Mouse (Mus musculus) midbrain, embryonic 12.5 days (tissue): ENCODE data around the gene Slc22a6. TPM values are rescaled to one million over a fixed set of nuclear protein-coding genes. Genes with fewer than 3 reads are reported as not detected.

ENCODE experiments used
- ATAC-seq: fragments of 200-750 bp; cut with Nextera tagmentation; 2 replicates; pipeline ENCODE4 v1.8.0; 2017; ENCODE audit warnings: low read depth, moderate TSS enrichment, moderate library complexity; ENCODE audit not compliant: low FRiP score
- H3K27ac ChIP-seq: fragments of 300-500 bp; sonication (generic); replicated peaks from 2 replicates; pipeline ENCODE4 v1.5.1; 2016; ENCODE audit warnings: mild to moderate bottlenecking
- H3K27me3 ChIP-seq: fragments of 300-500 bp; sonication (generic); 2 replicates; pipeline ENCODE4 v1.6.1; 2016; ENCODE audit warnings: mild to moderate bottlenecking
- H3K36me3 ChIP-seq: fragments of 300-500 bp; sonication (generic); 2 replicates; pipeline ENCODE4 v1.6.1; 2016
- H3K4me1 ChIP-seq: fragments of 300-500 bp; sonication (generic); 2 replicates; pipeline ENCODE4 v1.6.1; 2016
- H3K4me2 ChIP-seq: fragments of 300-500 bp; sonication (generic); replicated peaks from 2 replicates; pipeline ENCODE4 v1.6.1; 2016; ENCODE audit warnings: mild to moderate bottlenecking, moderate library complexity
- H3K4me3 ChIP-seq: fragments of 300-500 bp; sonication (generic); 2 replicates; pipeline ENCODE4 v1.5.1; 2016; ENCODE audit warnings: mild to moderate bottlenecking
- H3K9ac ChIP-seq: fragments of 300-500 bp; sonication (generic); replicated peaks from 2 replicates; pipeline ENCODE4 v1.6.1; 2016; ENCODE audit warnings: mild to moderate bottlenecking, moderate library complexity
- H3K9me3 ChIP-seq: fragments of 300-500 bp; sonication (generic); 2 replicates; pipeline ENCODE4 v1.6.1; 2016; ENCODE audit warnings: mild to moderate bottlenecking
- WGBS: fragments of 180-500 bp; shearing (Covaris S2); methylation state at CpG from one replicate; pipeline ENCODE4 v1.1.7; 2016; 5-methylcytosine and 5-hydroxymethylcytosine counted together
- polyA plus RNA-seq: library from polyadenylated mRNA; unstranded; fragments of >200 nt; fragmentation: Nextera tagmentation; extraction: Ambion mirVana; gene quantifications from 2 replicates; pipeline ENCODE4 v1.2.1, GENCODE M21; 2016

The Slc22a6 gene
- polyA plus RNA-seq, result 3.6 and 4.2 TPM in 2 replicates

- Histone ChIP-seq H3K27ac (no peak within 1 kb of the TSS), H3K4me1 (no peaks in the 10 kb centered on the region; the same call in 1 of the 2 replicates), H3K36me3 (no peaks in the 10 kb centered on the region), H3K4me2 (no peak within 1 kb of the TSS), H3K27me3 (no peaks in the 10 kb centered on the region), H3K9ac (no peak within 1 kb of the TSS), H3K4me3 (no peak within 1 kb of the TSS), H3K9me3 (no peaks in the 10 kb centered on the region)
- ATAC-seq, result no peak
- 2% methylated on average over 7 of the region's 7 CpGs for WGBS
Measured at GRCm38 (mm10) chr19:8617904-8618303, at the start of gene Slc22a6. TSS of gene Slc22a6 (plus strand) at chr19:8618039.

DNA sequence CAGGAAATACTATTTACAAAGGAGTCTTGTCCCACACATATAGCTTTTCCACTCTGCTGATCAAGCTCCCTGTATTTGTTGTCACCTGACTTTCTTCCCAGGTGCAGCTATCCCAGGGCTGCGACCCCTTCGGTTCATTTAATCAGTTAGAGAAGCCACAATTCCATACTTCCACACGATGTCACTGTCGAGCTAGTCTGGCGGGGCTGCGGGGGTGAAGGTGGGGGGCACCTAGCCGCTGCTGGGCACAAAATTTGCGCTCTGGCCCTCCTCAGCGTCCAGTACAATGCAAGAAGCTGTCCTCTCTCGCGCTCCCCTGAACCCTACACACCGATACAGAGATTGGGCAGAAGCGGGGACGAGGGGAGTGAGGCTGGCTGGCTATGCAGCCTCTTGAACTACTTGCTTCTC lies 48.4 kb upstream of the Slc22a6 start:
- H3K36me3 ChIP-seq, result no peaks in the 10 kb centered on the region
- peak overlapping the region; percentile 53 for H3K4me2 ChIP-seq
- H3K27ac ChIP-seq, result no peak overlapping the region
- H3K4me1 ChIP-seq, result peaks cover 14% of the 10 kb centered on the region; the same call in 1 of the 2 replicates
- no peaks in the 10 kb centered on the region for H3K9me3 ChIP-seq
- H3K4me3 ChIP-seq, result peak overlapping the region; percentile 23
- H3K9ac ChIP-seq, result 0 out of 2 replicates have a peak overlapping the region, but pooled peaks have one; percentile 37
- no peaks in the 10 kb centered on the region for H3K27me3 ChIP-seq
- 4% methylated on average over 14 of the region's 14 CpGs for WGBS
- ATAC-seq, result 0 out of 2 replicates have a peak, but pooled peaks have one; percentile 23

DNA sequence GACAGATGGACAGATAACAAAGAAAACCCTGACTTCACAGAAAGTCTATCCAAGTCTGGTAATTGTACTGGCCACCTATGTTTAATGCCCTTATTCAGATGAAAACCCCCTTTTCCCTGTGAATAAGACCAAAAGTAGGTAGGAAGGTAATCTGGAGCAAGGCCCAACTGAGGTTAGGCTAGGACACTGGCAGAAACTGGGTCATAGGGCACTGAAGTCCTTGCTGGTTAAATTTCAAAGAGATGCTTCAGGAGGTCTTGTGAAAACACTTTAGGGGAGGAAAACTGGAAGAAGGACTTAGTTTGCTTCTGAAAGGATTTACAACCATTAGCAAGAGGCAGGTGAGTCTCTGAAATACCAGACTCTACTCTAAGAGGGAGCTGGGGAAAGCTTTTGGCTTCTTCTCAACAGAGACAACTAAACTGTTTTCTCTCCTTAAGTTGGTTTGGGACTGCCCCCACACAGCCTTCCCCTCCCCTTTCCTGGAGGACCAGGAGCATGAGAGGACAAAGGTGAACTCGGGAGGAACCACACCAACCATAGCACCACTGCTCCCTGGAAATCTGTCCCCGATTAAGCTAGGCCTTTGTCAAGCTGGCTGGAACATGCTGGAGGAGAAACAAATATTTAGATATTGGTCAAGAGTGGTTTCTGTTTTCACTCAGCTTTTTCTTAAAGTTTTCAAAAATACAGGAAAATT lies 47.3 kb upstream of the Slc22a6 start:
- no peaks in the 10 kb centered on the region for H3K36me3 ChIP-seq
- no peak overlapping the region for H3K4me3 ChIP-seq
- no peak overlapping the region for H3K27ac ChIP-seq
- H3K4me2 ChIP-seq, result no peak overlapping the region
- H3K9ac ChIP-seq, result no peak overlapping the region
- 67% methylated on average over 2 of the region's 2 CpGs for WGBS
- no peaks in the 10 kb centered on the region for H3K27me3 ChIP-seq
- ATAC-seq, result no peak
- H3K9me3 ChIP-seq, result no peaks in the 10 kb centered on the region
- peaks cover 14% of the 10 kb centered on the region; the same call in 1 of the 2 replicates for H3K4me1 ChIP-seq

GRCm38 (mm10) chr19:8571746-8572145 lies 46.1 kb upstream of the Slc22a6 start:
- Histone ChIP-seq H3K36me3 (no peaks in the 10 kb centered on the region), H3K4me3 (no peak overlapping the region), H3K4me1 (0 out of 2 replicates have a peak, but pooled peaks cover 7% of the 10 kb centered on the region), H3K4me2 (no peak overlapping the region), H3K9ac (no peak overlapping the region), H3K27me3 (no peaks in the 10 kb centered on the region), H3K27ac (no peak overlapping the region), H3K9me3 (no peaks in the 10 kb centered on the region)
- ATAC-seq, result no peak
- 67% methylated on average over 7 of the region's 7 CpGs for WGBS

DNA sequence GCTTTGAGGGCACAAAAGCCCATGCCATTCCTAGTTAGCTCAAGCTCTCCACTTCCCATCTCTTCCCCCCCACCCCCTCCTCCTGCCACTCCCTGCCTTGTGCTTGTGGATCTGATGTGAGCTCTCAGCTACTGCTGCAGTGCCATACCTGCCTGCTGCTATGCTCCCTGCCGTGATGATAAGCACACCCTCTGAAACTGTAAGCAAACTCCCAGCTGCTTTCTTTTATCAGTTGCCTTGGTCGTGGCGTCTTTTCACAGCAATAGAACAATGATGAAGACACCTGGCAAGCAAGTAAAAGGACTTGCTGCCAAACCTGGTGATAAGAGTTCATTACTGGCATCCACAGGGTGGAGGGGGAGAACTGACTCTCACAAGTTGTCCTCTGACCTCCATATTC lies 45.4 kb upstream of the Slc22a6 start:
- Histone ChIP-seq H3K9me3 (no peaks in the 10 kb centered on the region), H3K36me3 (no peaks in the 10 kb centered on the region), H3K27ac (no peak overlapping the region), H3K4me1 (0 out of 2 replicates have a peak, but pooled peaks cover 7% of the 10 kb centered on the region), H3K27me3 (no peaks in the 10 kb centered on the region), H3K9ac (no peak overlapping the region), H3K4me2 (no peak overlapping the region), H3K4me3 (no peak overlapping the region)
- ATAC-seq, result no peak
- WGBS, result 43% methylated on average over 3 of the region's 3 CpGs

GRCm38 (mm10) chr19:8577432-8577831 lies 40.4 kb upstream of the Slc22a6 start:
- ATAC-seq, result no peak
- Histone ChIP-seq H3K9me3 (no peaks in the 10 kb centered on the region), H3K4me3 (no peak overlapping the region), H3K27me3 (no peaks in the 10 kb centered on the region; the same call in 1 of the 2 replicates), H3K9ac (no peak overlapping the region), H3K36me3 (no peaks in the 10 kb centered on the region), H3K4me2 (no peak overlapping the region), H3K27ac (no peak overlapping the region), H3K4me1 (peaks cover 8% of the 10 kb centered on the region)
- WGBS, result 87% methylated on average over 4 of the region's 4 CpGs

GRCm38 (mm10) chr19:8578293-8578969 lies 39.4 kb upstream of the Slc22a6 start:
- H3K4me1 ChIP-seq, result peaks cover 8% of the 10 kb centered on the region
- 8% methylated on average over 24 of the region's 24 CpGs for WGBS
- H3K36me3 ChIP-seq, result no peaks in the 10 kb centered on the region
- no peak overlapping the region for H3K27ac ChIP-seq
- H3K4me2 ChIP-seq, result peak overlapping the region; percentile 62
- peak overlapping the region; percentile 41 for H3K9ac ChIP-seq
- H3K4me3 ChIP-seq, result peak overlapping the region; percentile 24
- peak; percentile 78 for ATAC-seq
- no peaks in the 10 kb centered on the region for H3K9me3 ChIP-seq
- H3K27me3 ChIP-seq, result no peaks in the 10 kb centered on the region; the same call in 1 of the 2 replicates

DNA sequence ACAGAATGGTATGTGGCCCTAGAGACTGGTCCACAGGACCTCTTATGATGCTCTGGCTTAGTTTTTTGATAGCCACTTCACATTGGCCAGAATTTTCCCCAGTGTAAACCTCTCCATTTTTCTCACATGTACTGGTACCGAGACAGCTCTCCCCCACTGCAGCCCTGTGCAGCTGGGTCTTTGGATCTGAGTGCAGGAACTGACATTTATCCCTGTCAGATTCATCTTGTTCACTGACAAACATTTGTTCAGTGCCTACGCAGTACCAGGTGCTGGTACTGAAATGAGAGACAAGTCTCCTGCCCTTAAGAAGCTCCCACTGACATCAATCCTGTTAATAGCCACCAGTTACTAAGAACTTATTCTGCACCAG lies 38.9 kb upstream of the Slc22a6 start:
- no peak for ATAC-seq
- Histone ChIP-seq H3K4me2 (peak overlapping the region; percentile 62), H3K36me3 (no peaks in the 10 kb centered on the region), H3K9me3 (no peaks in the 10 kb centered on the region), H3K27me3 (no peaks in the 10 kb centered on the region; the same call in 1 of the 2 replicates), H3K27ac (no peak overlapping the region), H3K9ac (peak overlapping the region; percentile 41; the same call in 1 of the 2 replicates), H3K4me1 (peaks cover 8% of the 10 kb centered on the region), H3K4me3 (no peak overlapping the region)
- WGBS, result 67% methylated on average over 2 of the region's 2 CpGs

DNA sequence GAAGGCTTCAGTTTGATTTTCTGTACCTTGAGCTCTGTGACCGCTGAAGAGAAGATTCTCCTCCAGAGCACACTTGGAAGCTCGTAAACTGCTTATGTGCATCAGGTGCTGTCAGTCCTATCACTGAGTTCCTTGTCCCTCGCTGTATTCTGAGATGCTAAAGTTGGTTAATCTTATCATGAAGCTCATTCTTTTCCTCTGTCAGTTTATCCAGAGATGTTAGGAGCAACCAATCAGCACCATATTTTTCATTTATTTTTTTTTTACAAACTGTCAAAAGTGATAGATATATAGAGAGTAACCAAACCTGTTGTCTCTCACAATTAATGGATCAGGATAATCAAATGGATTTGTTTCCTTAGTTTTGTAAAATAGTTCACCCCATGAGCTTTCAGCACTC lies 32.5 kb upstream of the Slc22a6 start:
- Histone ChIP-seq H3K4me2 (no peak overlapping the region), H3K27ac (no peak overlapping the region), H3K4me1 (no peaks in the 10 kb centered on the region), H3K36me3 (no peaks in the 10 kb centered on the region), H3K4me3 (no peak overlapping the region), H3K27me3 (no peaks in the 10 kb centered on the region), H3K9ac (no peak overlapping the region), H3K9me3 (no peaks in the 10 kb centered on the region)
- WGBS, result 89% methylated on average over 3 of the region's 3 CpGs
- no peak for ATAC-seq

GRCm38 (mm10) chr19:8585899-8586298 lies 31.9 kb upstream of the Slc22a6 start:
- ATAC-seq, result no peak
- no peak overlapping the region for H3K9ac ChIP-seq
- H3K4me2 ChIP-seq, result no peak overlapping the region
- no peaks in the 10 kb centered on the region for H3K36me3 ChIP-seq
- no peaks in the 10 kb centered on the region for H3K27me3 ChIP-seq
- H3K4me3 ChIP-seq, result no peak overlapping the region
- H3K27ac ChIP-seq, result no peak overlapping the region
- H3K4me1 ChIP-seq, result no peaks in the 10 kb centered on the region
- no peaks in the 10 kb centered on the region for H3K9me3 ChIP-seq
- WGBS, result 71% methylated on average over 2 of the region's 2 CpGs

GRCm38 (mm10) chr19:8586350-8586749 lies 31.5 kb upstream of the Slc22a6 start:
- Histone ChIP-seq H3K27ac (no peak overlapping the region), H3K27me3 (no peaks in the 10 kb centered on the region), H3K9ac (no peak overlapping the region), H3K9me3 (no peaks in the 10 kb centered on the region), H3K4me2 (no peak overlapping the region), H3K36me3 (no peaks in the 10 kb centered on the region), H3K4me1 (no peaks in the 10 kb centered on the region), H3K4me3 (no peak overlapping the region)
- WGBS, result 53% methylated on average over 3 of the region's 3 CpGs
- no peak for ATAC-seq

- Histone ChIP-seq H3K27ac (no peak overlapping the region), H3K4me1 (peaks cover 2% of the 10 kb centered on the region; the same call in 1 of the 2 replicates), H3K4me3 (no peak overlapping the region), H3K27me3 (no peaks in the 10 kb centered on the region), H3K9me3 (no peaks in the 10 kb centered on the region), H3K36me3 (no peaks in the 10 kb centered on the region), H3K4me2 (no peak overlapping the region), H3K9ac (no peak overlapping the region)
- 100% methylated on average over 1 of the region's 1 CpGs for WGBS
- ATAC-seq, result no peak
Measured at GRCm38 (mm10) chr19:8587315-8587714, 30.5 kb upstream of the Slc22a6 start.
